Comparison of ENCODE assay signal across 19 mouse cellular contexts in genomic region chr9:110064641-110065040, GRCm38 (mm10). TPM values are rescaled to one million over a fixed set of nuclear protein-coding genes. Genes with fewer than 3 reads are reported as not detected.
DNase-seq lines count a peak whose midpoint lies in the region; ATAC-seq lines count a peak whose summit lies in the region.
"Had no signal": no experiment of that assay in that cellular context is flagged by ENCODE, and none has a peak within 500 bp of the region (broad histone marks: within the 10 kb centered on the region; RNA-seq: fewer than 3 reads in every experiment).

No protein-coding gene starts in this region.

- H3K9me3 ChIP-seq in liver, embryonic 12.5 days (replicated peaks) = no peaks in the 10 kb centered on the region
- H3K9me3 ChIP-seq: embryonic facial prominence, embryonic 13.5 days; forebrain, embryonic 12.5 days; heart, embryonic 12.5 days; hindbrain, embryonic 10.5 days; intestine, embryonic 15.5 days had no signal

- H3K9ac ChIP-seq in liver, embryonic 12.5 days = no peak overlapping the region
- H3K9ac ChIP-seq: embryonic facial prominence, embryonic 13.5 days; forebrain, embryonic 12.5 days; heart, embryonic 12.5 days; hindbrain, embryonic 14.5 days; intestine, embryonic 15.5 days had no signal

- H3K36me3 ChIP-seq in macrophage (ENCODE audit: inconsistent target) = peaks cover 26% of the 10 kb centered on the region
- H3K36me3 ChIP-seq in liver, embryonic 12.5 days = peaks cover 13% of the 10 kb centered on the region

- H3K4me1 ChIP-seq in liver, embryonic 12.5 days = no peaks in the 10 kb centered on the region
- H3K4me1 ChIP-seq: embryonic facial prominence, embryonic 13.5 days; forebrain, embryonic 12.5 days; heart, embryonic 12.5 days; hindbrain, embryonic 10.5 days; intestine, embryonic 15.5 days had no signal

- H3K27me3 ChIP-seq in liver, embryonic 12.5 days (replicated peaks) = no peaks in the 10 kb centered on the region
- H3K27me3 ChIP-seq: embryonic facial prominence, embryonic 13.5 days; forebrain, embryonic 12.5 days; heart, embryonic 12.5 days; intestine, embryonic 15.5 days had no signal

- H3K27ac ChIP-seq in macrophage = 0 out of 2 replicates have a peak overlapping the region, but pooled peaks have one; percentile 3
- no peak overlapping the region for H3K27ac ChIP-seq in liver, embryonic 12.5 days
- H3K27ac ChIP-seq: embryonic facial prominence, embryonic 13.5 days; heart, adult 2 months; hindbrain, embryonic 10.5 days; hindbrain, embryonic 14.5 days; intestine, embryonic 15.5 days had no signal

- DNase-seq in adrenal gland, adult 2 months = peak; percentile 43
- DNase-seq in adrenal gland, adult 18-20 months (ENCODE audit: low spot score in 2 of 2) = no peak
- peak; percentile 10 for DNase-seq in heart, adult 11 months
- DNase-seq in heart, adult 8-10 months (ENCODE audit: low spot score) = no peak
- DNase-seq in 3T3-L1 (ENCODE audit: low read depth, low spot score) = peak; percentile 56
- DNase-seq: adrenal gland, postnatal 14 days; cerebellum, postnatal 14 days; gastrocnemius, postnatal 36 days; heart, adult 2 months; kidney, adult 18-20 months had no signal

- H3K79me2 ChIP-seq in macrophage (ENCODE audit: inconsistent target) = no peaks in the 10 kb centered on the region

- H3K4me2 ChIP-seq in liver, embryonic 12.5 days = no peak overlapping the region
- H3K4me2 ChIP-seq: embryonic facial prominence, embryonic 13.5 days; forebrain, embryonic 12.5 days; heart, embryonic 12.5 days; hindbrain, embryonic 14.5 days; intestine, embryonic 15.5 days had no signal

- H3K4me3 ChIP-seq in macrophage (ENCODE audit: inconsistent target) = no peak overlapping the region
- no peak overlapping the region for H3K4me3 ChIP-seq in liver, embryonic 12.5 days
- H3K4me3 ChIP-seq: embryonic facial prominence, embryonic 13.5 days; forebrain, embryonic 12.5 days; heart, adult 2 months; heart, embryonic 12.5 days; hindbrain, embryonic 10.5 days; intestine, embryonic 15.5 days had no signal

- ATAC-seq in liver, embryonic 12.5 days = no peak
- ATAC-seq: forebrain, embryonic 16.5 days; intestine, embryonic 15.5 days had no signal

RNA-seq across cellular contexts. Expression of gene Smarcc1, which starts 52.9 kb away (rescaled TPM):
- 10 to 100 TPM; 46.1 to 58.3 TPM for total RNA-seq in adrenal gland, adult 2 months (2021)
- 20.8 and 26.4 TPM in 2 replicates for polyA plus RNA-seq in adrenal gland, adult 2 months (2012; rRNA removed)
- total RNA-seq in adrenal gland, adult 18-20 months (2021) = 10 to 100 TPM; 39.4 to 52.7 TPM
- total RNA-seq in heart, adult 8-10 months (2022) = 10 to 100 TPM; 24.9 to 28.4 (median 26.8) TPM
- 10 to 100 TPM; 13.9 to 85.5 (median 66.6) TPM for total RNA-seq in macrophage (2018; cell fraction: chromatin; rRNA removed)
- total RNA-seq in macrophage (2018; cell fraction: cytosol; rRNA removed) = 10 to 100 TPM; 20.4 to 37.4 (median 32.4) TPM
- 10 to 100 TPM; 16.5 to 79.1 (median 32.6) TPM for total RNA-seq in macrophage (2018; cell fraction: nucleus; rRNA removed)
- 20.5 to 39.6 TPM (median 35.3 TPM) in 3 replicates for polyA plus RNA-seq in macrophage (2018)
- 69.2 and 71.6 TPM in 2 replicates for polyA plus RNA-seq in liver, embryonic 12.5 days (2016; fragmentation: Nextera tagmentation; extraction: Ambion mirVana)

RNA-seq across cellular contexts. Expression of gene Dhx30, which starts 53.0 kb away (rescaled TPM):
- 100 to 1,000 TPM in 1 of 2 experiments, 10 to 100 TPM in 1; 92.7 to 102 TPM for total RNA-seq in adrenal gland, adult 2 months (2021)
- polyA plus RNA-seq in adrenal gland, adult 2 months (2012; rRNA removed) = 52.9 and 68.1 TPM in 2 replicates
- total RNA-seq in adrenal gland, adult 18-20 months (2021) = 100 to 1,000 TPM in 1 of 2 experiments, 10 to 100 TPM in 1; 95.9 to 107 TPM
- 10 to 100 TPM; 56.4 to 62.2 (median 58.2) TPM for total RNA-seq in heart, adult 8-10 months (2022)
- total RNA-seq in macrophage (2018; cell fraction: chromatin; rRNA removed) = 100 to 1,000 TPM in 14 of 26 experiments, 10 to 100 TPM in 12; 34.6 to 162 (median 109) TPM
- 10 to 100 TPM; 19.0 to 52.4 (median 37.6) TPM for total RNA-seq in macrophage (2018; cell fraction: cytosol; rRNA removed)
- 100 to 1,000 TPM in 5 of 26 experiments, 10 to 100 TPM in 21; 33.2 to 129 (median 75.3) TPM for total RNA-seq in macrophage (2018; cell fraction: nucleus; rRNA removed)
- polyA plus RNA-seq in macrophage (2018) = 22.5 to 39.0 TPM (median 36.9 TPM) in 3 replicates
- 65.2 and 68.1 TPM in 2 replicates for polyA plus RNA-seq in liver, embryonic 12.5 days (2016; fragmentation: Nextera tagmentation; extraction: Ambion mirVana)

Comparison
In these comparisons a context has a peak if more than half of its experiments do, and no peak if none do; other contexts are left out.
1. DNase-seq: peak in adrenal gland, adult 2 months (single experiment), heart, adult 11 months (single experiment) and 3T3-L1 (single experiment); none in adrenal gland, adult 18-20 months (0 of 2) and heart, adult 8-10 months (single experiment).